9 mouse cellular contexts compared by ENCODE assay signal in the genomic region with DNA sequence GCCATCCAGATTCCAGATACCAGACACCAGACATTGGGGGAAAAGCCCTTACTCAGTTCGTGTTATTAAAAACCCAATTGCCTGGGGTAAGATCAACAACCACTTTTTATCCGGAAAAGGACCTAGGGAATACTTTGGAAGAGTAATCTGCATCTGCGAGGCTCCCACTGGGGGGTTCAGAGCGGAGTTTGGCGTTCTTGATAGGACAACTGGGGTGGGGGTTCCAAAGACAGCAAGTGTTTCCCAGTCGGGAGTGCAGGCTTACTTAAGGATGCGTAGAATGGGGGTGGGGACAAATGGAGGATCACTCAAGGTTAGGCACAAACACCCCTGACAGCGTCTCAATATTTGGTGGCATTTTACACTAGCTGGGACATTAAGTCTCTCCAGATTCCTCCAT. TPM values are rescaled to one million over a fixed set of nuclear protein-coding genes. Genes with fewer than 3 reads are reported as not detected.
DNase-seq lines count a peak whose midpoint lies in the region; ATAC-seq and TF ChIP-seq lines count a peak whose summit lies in the region.
"Had no signal": no experiment of that assay in that cellular context is flagged by ENCODE, and none has a peak within 500 bp of the region (broad histone marks: within the 10 kb centered on the region; RNA-seq: fewer than 3 reads in every experiment).

No protein-coding gene starts in this region.

- no peaks in the 10 kb centered on the region; the same call in 1 of the 2 replicates for H3K27me3 ChIP-seq in liver, embryonic 11.5 days (replicated peaks; ENCODE audit: control insufficient read depth, insufficient read depth, low read length)
- H3K27me3 ChIP-seq in intestine, postnatal 0 days (replicated peaks; ENCODE audit: control insufficient read depth, insufficient read depth, low read length), result no peaks in the 10 kb centered on the region
- H3K27me3 ChIP-seq in neural tube, embryonic 15.5 days (replicated peaks), result peaks cover 5% of the 10 kb centered on the region; the same call in 1 of the 2 replicates

- WGBS in liver, embryonic 11.5 days, result 30% methylated on average over 8 of the region's 8 CpGs
- WGBS in intestine, postnatal 0 days, result 25% methylated on average over 8 of the region's 8 CpGs
- WGBS in neural tube, embryonic 15.5 days, result 15% methylated on average over 8 of the region's 8 CpGs

- peak overlapping the region; percentile 80 for H3K4me2 ChIP-seq in liver, embryonic 11.5 days
- peak overlapping the region; percentile 97 for H3K4me2 ChIP-seq in intestine, postnatal 0 days (replicated peaks; ENCODE audit: low read depth)
- H3K4me2 ChIP-seq in neural tube, embryonic 15.5 days, result peak overlapping the region; percentile 98

- H3K4me3 ChIP-seq in liver, embryonic 11.5 days (ENCODE audit: low read depth, low read length), result peak overlapping the region; percentile 56; the same call in 1 of the 2 replicates
- H3K4me3 ChIP-seq in embryonic fibroblast, embryonic 13.5 days (ENCODE audit: insufficient read depth, low read length), result peak overlapping the region; percentile 71
- H3K4me3 ChIP-seq in intestine, postnatal 0 days (ENCODE audit: low read depth, low read length), result 0 out of 2 replicates have a peak overlapping the region, but pooled peaks have one; percentile 73
- peak overlapping the region; percentile 79 for H3K4me3 ChIP-seq in neural tube, embryonic 15.5 days (replicated peaks)

- H3K27ac ChIP-seq in liver, embryonic 11.5 days (ENCODE audit: low read depth, low read length), result no peak overlapping the region
- no peak overlapping the region for H3K27ac ChIP-seq in embryonic fibroblast, embryonic 13.5 days (ENCODE audit: insufficient read depth, low read length)
- H3K27ac ChIP-seq in intestine, postnatal 0 days (ENCODE audit: low read depth, low read length), result no peak overlapping the region
- H3K27ac ChIP-seq in neural tube, embryonic 15.5 days (replicated peaks), result 0 out of 2 replicates have a peak overlapping the region, but pooled peaks have one; percentile 10

- no peaks in the 10 kb centered on the region for H3K9me3 ChIP-seq in liver, embryonic 11.5 days (ENCODE audit: control insufficient read depth, low read length)
- no peaks in the 10 kb centered on the region for H3K9me3 ChIP-seq in intestine, postnatal 0 days (ENCODE audit: control insufficient read depth)
- no peaks in the 10 kb centered on the region for H3K9me3 ChIP-seq in neural tube, embryonic 15.5 days (replicated peaks)

- ATAC-seq in liver, embryonic 11.5 days (replicated peaks; ENCODE audit: low FRiP score), result no peak
- ATAC-seq in intestine, postnatal 0 days, result no peak
- ATAC-seq in neural tube, embryonic 15.5 days (ENCODE audit: low FRiP score), result no peak

- H3K4me1 ChIP-seq in liver, embryonic 11.5 days (replicated peaks; ENCODE audit: control insufficient read depth, insufficient read depth, low read length), result peaks cover 7% of the 10 kb centered on the region; the same call in 1 of the 2 replicates
- peaks cover 8% of the 10 kb centered on the region; the same call in 1 of the 2 replicates for H3K4me1 ChIP-seq in embryonic fibroblast, embryonic 13.5 days (ENCODE audit: control insufficient read depth, insufficient read depth, low read length)
- peaks cover 6% of the 10 kb centered on the region; the same call in 1 of the 2 replicates for H3K4me1 ChIP-seq in intestine, postnatal 0 days (replicated peaks; ENCODE audit: control insufficient read depth, insufficient read depth, low read length)
- H3K4me1 ChIP-seq in neural tube, embryonic 15.5 days, result peaks cover 22% of the 10 kb centered on the region

- H3K9ac ChIP-seq in liver, embryonic 11.5 days (ENCODE audit: low read depth, low read length), result no peak overlapping the region
- no peak overlapping the region for H3K9ac ChIP-seq in intestine, postnatal 0 days (ENCODE audit: low read depth, low read length)
- no peak overlapping the region for H3K9ac ChIP-seq in neural tube, embryonic 15.5 days (replicated peaks)

- no peak for DNase-seq in liver, embryonic 11.5 days (ENCODE audit: low spot score)
- DNase-seq in liver, result no peak
- no peak for DNase-seq in spleen, adult 18-20 months
- no peak for DNase-seq in embryo, embryonic 10.5 days (ENCODE audit: low spot score)
- no peak for DNase-seq in kidney, postnatal 10 days
- DNase-seq: gastrocnemius, postnatal 36 days had no signal

- TF ChIP-seq POLR2A in embryonic fibroblast, embryonic 13.5 days (IDR thresholded peaks at IDR 0.05; ENCODE audit: low read depth, low read length), result no peak

- H3K36me3 ChIP-seq in liver, embryonic 11.5 days (ENCODE audit: control insufficient read depth, insufficient read depth, low read length), result no peaks in the 10 kb centered on the region
- peaks cover 6% of the 10 kb centered on the region; the same call in 1 of the 2 replicates for H3K36me3 ChIP-seq in intestine, postnatal 0 days (ENCODE audit: control insufficient read depth, insufficient read depth)
- H3K36me3 ChIP-seq in neural tube, embryonic 15.5 days, result peaks cover 3% of the 10 kb centered on the region

- no peak for TF ChIP-seq CTCF in embryonic fibroblast, embryonic 13.5 days (IDR thresholded peaks at IDR 0.05; ENCODE audit: borderline replicate concordance, insufficient read depth, low read length)
- TF ChIP-seq CTCF in intestine, postnatal 0 days (IDR thresholded peaks at IDR 0.05; ENCODE audit: low read depth), result no peak

RNA-seq across cellular contexts. Expression of gene Sfxn5, which starts 1.5 kb away (rescaled TPM):
- 3.8 and 4.0 TPM in 2 replicates for polyA plus RNA-seq in liver, embryonic 11.5 days (2014; fragmentation: Nextera tagmentation; extraction: Ambion mirVana)
- 8.2 and 9.7 TPM in 2 replicates for polyA plus RNA-seq in embryonic fibroblast, embryonic 13.5 days (2011; ENCODE audit: insufficient read length, low read depth, missing spikeins)
- 3.2 and 3.4 TPM in 2 replicates for polyA plus RNA-seq in intestine, postnatal 0 days (2015; fragmentation: Nextera tagmentation; extraction: Ambion mirVana)
- 38.4 and 39.3 TPM in 2 replicates for polyA plus RNA-seq in neural tube, embryonic 15.5 days (2015; fragmentation: Nextera tagmentation; extraction: Ambion mirVana)

RNA-seq across cellular contexts. Expression of gene Rab11fip5, which starts 42.7 kb away (rescaled TPM):
- 1.0 TPM in 2 replicates for polyA plus RNA-seq in liver, embryonic 11.5 days (2014; fragmentation: Nextera tagmentation; extraction: Ambion mirVana)
- 27.2 and 28.2 TPM in 2 replicates for polyA plus RNA-seq in embryonic fibroblast, embryonic 13.5 days (2011; ENCODE audit: insufficient read length, low read depth, missing spikeins)
- 30.5 and 35.8 TPM in 2 replicates for polyA plus RNA-seq in intestine, postnatal 0 days (2015; fragmentation: Nextera tagmentation; extraction: Ambion mirVana)
- 22.5 and 24.3 TPM in 2 replicates for polyA plus RNA-seq in neural tube, embryonic 15.5 days (2015; fragmentation: Nextera tagmentation; extraction: Ambion mirVana)

Comparison
In these comparisons a context has a peak if more than half of its experiments do, and no peak if none do; other contexts are left out.
1. RNA of gene Rab11fip5, which starts 42.7 kb away (polyA plus RNA-seq): 30.5 to 35.8 TPM in intestine, postnatal 0 days, 27.2 to 28.2 TPM in embryonic fibroblast, embryonic 13.5 days and 22.5 to 24.3 TPM in neural tube, embryonic 15.5 days; 1.0 TPM in liver, embryonic 11.5 days; every median in the first group is over 10 times any median in the second.
2. Peak in every context shown above with its lines, with median percentiles within 50 percentile points of each other: H3K4me2 ChIP-seq and H3K4me3 ChIP-seq.